Mouse (Mus musculus): Measurements from ENCODE around the gene Eif3m. TPM values are rescaled to one million over a fixed set of nuclear protein-coding genes. Genes with fewer than 3 reads are reported as not detected.
A peak's percentile ranks its signal among the peaks of the same experiment; 100 is the strongest.

The Eif3m gene
- total RNA-seq, 2 experiments from 2014 or later = 72.2 to 219 TPM

DNA sequence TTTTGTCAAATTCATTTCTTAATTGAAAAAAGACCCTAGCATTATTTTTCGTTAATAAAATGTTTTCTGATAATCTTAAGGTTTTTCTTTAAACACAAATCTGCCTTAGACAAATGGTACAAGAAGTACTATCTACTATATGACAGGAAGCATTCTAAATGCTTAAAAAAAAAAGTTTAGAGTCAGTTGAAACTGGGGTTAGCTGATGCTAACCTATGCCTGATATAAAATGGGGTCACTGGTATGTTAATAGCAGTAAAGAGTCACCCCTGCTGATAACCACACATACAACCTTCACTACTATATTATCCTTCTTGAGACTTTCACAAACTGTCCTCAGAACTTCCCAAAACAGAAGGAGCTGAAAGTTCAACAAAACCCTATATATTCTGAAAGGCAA is 2.6 kb upstream of the Eif3m start:
- no peak for ATAC-seq (replicated peaks; ENCODE audit: low FRiP score, poor library complexity, severe bottlenecking)

- ATAC-seq (replicated peaks; ENCODE audit: low FRiP score, poor library complexity, severe bottlenecking) = peak; percentile 56
These were observed 922 bp upstream of the Eif3m start for GRCm38 (mm10) chr2:105017802-105018201.

DNA sequence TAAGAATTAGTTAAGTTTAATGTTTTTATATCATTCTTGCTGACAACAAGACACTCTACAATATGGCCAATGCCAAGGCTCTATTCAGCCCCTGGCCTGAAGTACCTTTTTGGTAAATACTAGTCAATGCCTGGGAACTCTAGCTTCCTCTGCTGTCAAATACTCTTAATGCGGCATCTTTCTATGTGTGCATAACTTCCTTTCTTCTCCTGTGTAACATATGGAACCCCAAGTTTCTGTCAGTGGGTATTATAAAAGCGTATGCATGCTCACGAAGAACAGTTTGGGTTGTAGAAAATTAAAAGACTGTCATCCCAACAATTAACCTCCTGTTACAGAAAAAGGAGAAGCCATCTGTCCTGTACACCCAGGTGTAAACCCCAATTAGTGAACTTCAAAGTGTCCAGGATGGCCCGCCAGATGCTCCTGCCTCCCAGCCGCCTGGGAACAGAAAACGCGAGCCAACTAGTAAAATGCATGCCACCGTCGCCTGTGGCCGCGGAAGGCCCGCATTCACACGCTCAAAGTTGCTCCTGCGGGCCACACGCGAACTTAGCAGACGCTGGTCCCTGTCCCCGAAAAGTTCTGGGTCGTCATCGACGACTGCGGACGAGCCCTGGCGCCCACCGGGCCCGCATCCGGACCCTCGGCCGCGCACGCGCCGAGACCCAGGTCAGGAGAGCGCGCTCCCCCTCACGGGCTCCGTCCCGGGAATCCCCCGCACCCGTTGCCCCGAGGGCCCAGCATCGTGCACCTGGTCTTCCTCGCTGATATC is 501 bp downstream of the Eif3m start:
- no peak for ATAC-seq (replicated peaks; ENCODE audit: low FRiP score, poor library complexity, severe bottlenecking)

GRCm38 (mm10) chr2:105007236-105007635 is 9.6 kb downstream of the Eif3m start:
- no peak for ATAC-seq (replicated peaks; ENCODE audit: low FRiP score, poor library complexity, severe bottlenecking)

GRCm38 (mm10) chr2:104996201-104996600 is 20.7 kb downstream of the Eif3m start:
- no peak for ATAC-seq (replicated peaks; ENCODE audit: low FRiP score, poor library complexity, severe bottlenecking)

- ATAC-seq (replicated peaks; ENCODE audit: low FRiP score, poor library complexity, severe bottlenecking) = no peak
These were observed 22.4 kb downstream of the Eif3m start for GRCm38 (mm10) chr2:104994436-104994835.

GRCm38 (mm10) chr2:104988974-104989373 is 27.9 kb downstream of the Eif3m start:
- ATAC-seq (replicated peaks; ENCODE audit: low FRiP score, poor library complexity, severe bottlenecking) = no peak

DNA sequence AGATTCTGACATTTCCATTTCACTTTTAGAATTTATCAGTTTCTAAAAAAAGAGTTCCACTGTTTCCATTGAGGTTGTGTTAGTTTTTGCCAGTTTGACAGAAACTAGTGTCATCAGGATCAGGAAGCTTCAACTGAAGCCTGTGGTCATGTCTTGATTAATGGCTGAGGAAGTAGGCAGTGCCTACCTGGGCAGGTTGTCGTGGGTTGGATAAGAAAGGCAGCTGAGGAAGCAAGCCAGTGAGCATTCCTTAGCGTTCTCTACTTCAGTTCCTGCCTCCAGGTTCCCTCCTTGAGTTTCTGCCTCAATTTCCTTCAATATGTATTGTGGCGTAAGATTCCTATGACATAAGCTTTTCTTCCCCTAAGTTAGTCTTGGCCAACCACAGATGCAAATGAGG is 31.1 kb downstream of the Eif3m start:
- ATAC-seq (replicated peaks; ENCODE audit: low FRiP score, poor library complexity, severe bottlenecking) = no peak

DNA sequence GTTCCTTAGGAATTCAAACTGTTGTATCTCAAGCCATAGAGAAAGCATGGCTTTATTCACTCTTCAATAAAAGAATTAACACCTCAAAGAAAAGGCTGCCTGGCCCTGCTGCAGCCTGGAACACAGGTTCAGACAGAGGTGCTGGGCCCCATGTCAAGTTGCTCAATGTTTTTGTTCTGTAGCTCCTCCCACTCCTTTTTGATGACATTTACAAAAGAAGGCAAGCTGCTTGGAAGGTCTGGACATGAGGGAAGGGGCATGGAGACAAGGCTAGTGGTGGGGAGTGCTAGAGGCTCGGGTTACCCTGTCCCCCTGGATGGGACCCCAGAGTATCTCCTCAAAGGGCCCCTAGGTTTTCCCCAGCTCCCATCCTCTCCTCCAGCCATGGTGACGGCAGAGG is 35.2 kb downstream of the Eif3m start:
- ATAC-seq (replicated peaks; ENCODE audit: low FRiP score, poor library complexity, severe bottlenecking) = no peak

DNA sequence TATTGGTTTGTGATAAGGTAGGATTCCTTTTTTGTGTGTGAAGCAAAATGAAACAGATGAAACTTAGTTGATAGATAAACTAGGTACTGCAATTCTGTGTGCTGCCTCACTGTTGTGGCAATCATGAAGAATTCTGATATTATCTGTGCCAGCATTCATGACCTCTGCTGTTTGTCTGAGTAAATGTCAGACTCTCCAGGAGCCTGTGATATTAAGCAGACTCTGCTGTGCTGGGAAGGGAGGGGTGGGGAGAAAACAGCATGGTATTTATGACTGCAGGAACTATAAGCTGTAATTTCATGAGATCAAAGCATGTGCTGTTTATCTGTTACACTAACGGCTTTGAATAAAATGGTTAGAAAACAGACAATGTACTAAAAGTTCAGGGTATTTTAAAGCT is 52.4 kb downstream of the Eif3m start:
- ATAC-seq (replicated peaks; ENCODE audit: low FRiP score, poor library complexity, severe bottlenecking) = no peak

Other genes with a start within 250 kb of the Eif3m start
- gene Qser1, start 200.3 kb downstream of the Eif3m start, total RNA-seq (2015; ENCODE audit: low replicate concordance) = 5.4 and 6.1 TPM in 2 replicates
- 0.61 and 0.77 TPM in 2 replicates for gene Qser1, start 200.3 kb downstream of the Eif3m start, total RNA-seq (2017; ENCODE audit: low replicate concordance)
- gene Prrg4, start 167.2 kb downstream of the Eif3m start, total RNA-seq (2015; ENCODE audit: low replicate concordance) = 0.36 TPM in 1 of 2 replicates, not detected in the other
- 0.08 TPM in 1 of 2 replicates, not detected in the other for gene Prrg4, start 167.2 kb downstream of the Eif3m start, total RNA-seq (2017; ENCODE audit: low replicate concordance)
- 21.0 TPM in 1 of 2 replicates, not detected in the other for gene Ccdc73, start 149.3 kb downstream of the Eif3m start, total RNA-seq (2015; ENCODE audit: low replicate concordance)
- 1.3 and 10.3 TPM in 2 replicates for gene Ccdc73, start 149.3 kb downstream of the Eif3m start, total RNA-seq (2017; ENCODE audit: low replicate concordance)
- gene Gm11060, start 74.9 kb upstream of the Eif3m start, total RNA-seq (2015; ENCODE audit: low replicate concordance) = not detected in 2 replicates
- gene Gm11060, start 74.9 kb upstream of the Eif3m start, total RNA-seq (2017; ENCODE audit: low replicate concordance) = not detected in 2 replicates
- not detected in 2 replicates for gene Wt1, start 109.4 kb upstream of the Eif3m start, total RNA-seq (2015; ENCODE audit: low replicate concordance)
- not detected in 2 replicates for gene Wt1, start 109.4 kb upstream of the Eif3m start, total RNA-seq (2017; ENCODE audit: low replicate concordance)
- not detected in 2 replicates for gene Them7, start 207.2 kb upstream of the Eif3m start, total RNA-seq (2015; ENCODE audit: low replicate concordance)
- gene Them7, start 207.2 kb upstream of the Eif3m start, total RNA-seq (2017; ENCODE audit: low replicate concordance) = not detected in 2 replicates